In the genomic region with DNA sequence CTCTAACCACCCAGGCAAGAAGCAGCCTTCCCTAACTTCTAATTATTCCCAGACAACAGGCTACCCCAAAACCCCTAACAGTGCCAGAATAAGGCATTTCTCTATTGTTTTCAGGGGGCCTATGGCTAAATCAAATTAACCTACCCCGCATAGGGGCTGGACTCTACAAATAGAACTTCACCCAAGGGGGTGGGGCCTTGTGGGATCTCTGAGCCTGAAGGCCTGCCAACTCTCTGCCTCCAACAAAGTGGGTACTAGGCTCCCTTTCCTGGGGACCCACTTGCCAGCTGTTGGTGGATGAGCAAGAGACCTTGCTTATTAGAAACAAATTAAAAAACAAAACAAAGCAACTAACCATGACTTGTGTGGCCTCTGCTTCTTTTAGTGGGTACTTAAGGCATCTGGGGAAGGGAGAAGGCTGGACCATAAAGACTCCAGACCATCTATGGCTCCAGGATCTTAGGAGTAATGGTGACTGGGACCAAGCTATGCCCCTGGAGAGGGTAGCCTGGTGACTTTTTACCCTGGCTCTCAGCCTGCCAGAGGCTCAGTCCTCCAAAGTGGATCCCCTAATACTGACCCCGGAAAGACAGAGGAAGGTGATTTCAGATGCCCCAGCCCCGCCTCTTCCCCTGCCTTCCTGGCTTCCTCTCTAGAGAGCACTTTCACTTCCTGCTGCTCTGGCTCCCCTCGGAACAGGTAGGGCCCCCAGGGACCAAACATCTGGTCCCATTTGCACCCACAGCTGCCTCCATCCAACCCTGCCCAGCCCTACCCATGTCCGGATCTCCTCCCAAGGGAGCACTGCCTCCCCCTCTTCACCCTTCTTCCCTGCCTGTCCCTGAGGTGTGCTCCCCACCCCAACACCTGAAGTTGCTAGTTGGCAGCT, we compare ENCODE assay signal across 10 mouse cellular contexts. TPM values are rescaled to one million over a fixed set of nuclear protein-coding genes. Genes with fewer than 3 reads are reported as not detected.
DNase-seq lines count a peak whose midpoint lies in the region; ATAC-seq lines count a peak whose summit lies in the region.
"Had no signal": no experiment of that assay in that cellular context is flagged by ENCODE, and none has a peak within 500 bp of the region (broad histone marks: within the 10 kb centered on the region; RNA-seq: fewer than 3 reads in every experiment).

A gene (plus strand): TSS at position 663 of the 889 bp plus-strand sequence.

- no peak within 1 kb of the TSS for H3K4me2 ChIP-seq in kidney, embryonic 16.5 days (replicated peaks; ENCODE audit: low read depth, low read length)
- no peak within 1 kb of the TSS for H3K4me2 ChIP-seq in intestine, embryonic 14.5 days (ENCODE audit: low read length)
- H3K4me2 ChIP-seq in neural tube, embryonic 15.5 days, result no peak within 1 kb of the TSS

- H3K9me3 ChIP-seq in kidney, embryonic 16.5 days (ENCODE audit: low read length), result no peaks in the 10 kb centered on the region
- no peaks in the 10 kb centered on the region for H3K9me3 ChIP-seq in intestine, embryonic 14.5 days (ENCODE audit: control insufficient read depth, low read length)
- no peaks in the 10 kb centered on the region for H3K9me3 ChIP-seq in neural tube, embryonic 15.5 days (replicated peaks)

- peaks cover 5% of the 10 kb centered on the region; the same call in 1 of the 2 replicates for H3K36me3 ChIP-seq in kidney, embryonic 16.5 days (ENCODE audit: insufficient read depth, low read length)
- H3K36me3 ChIP-seq in intestine, embryonic 14.5 days (ENCODE audit: control insufficient read depth, insufficient read depth, low read length), result peaks cover 11% of the 10 kb centered on the region; the same call in 1 of the 2 replicates
- peaks cover 32% of the 10 kb centered on the region for H3K36me3 ChIP-seq in neural tube, embryonic 15.5 days

- no peak within 1 kb of the TSS for H3K9ac ChIP-seq in kidney, embryonic 16.5 days (replicated peaks; ENCODE audit: low read length)
- no peak within 1 kb of the TSS for H3K9ac ChIP-seq in intestine, embryonic 14.5 days (ENCODE audit: low read length)
- no peak within 1 kb of the TSS for H3K9ac ChIP-seq in neural tube, embryonic 15.5 days (replicated peaks)

- H3K27ac ChIP-seq in kidney, embryonic 16.5 days (ENCODE audit: low read length), result peak within 1 kb of the TSS; percentile 31; the same call in 1 of the 2 replicates
- H3K27ac ChIP-seq in intestine, embryonic 14.5 days (ENCODE audit: low read depth), result peak within 1 kb of the TSS; percentile 38; the same call in 1 of the 2 replicates
- H3K27ac ChIP-seq in neural tube, embryonic 15.5 days (replicated peaks), result no peak within 1 kb of the TSS

- no peak for DNase-seq in kidney, postnatal 10 days
- DNase-seq in intestine, embryonic 14.5 days (ENCODE audit: low spot score), result no peak
- DNase-seq in thymus, postnatal 25 days, result peak; percentile 81
- no peak for DNase-seq in adipocyte (ENCODE audit: low spot score)
- DNase-seq in frontal cortex, postnatal 36 days (ENCODE audit: low spot score in 2 of 2), result no peak
- DNase-seq: kidney, postnatal 4 days had no signal

- no peak within 1 kb of the TSS for H3K4me3 ChIP-seq in kidney, embryonic 16.5 days (ENCODE audit: low read length)
- H3K4me3 ChIP-seq in intestine, embryonic 14.5 days (ENCODE audit: low read depth, low read length), result no peak within 1 kb of the TSS
- H3K4me3 ChIP-seq in neural tube, embryonic 15.5 days (replicated peaks), result no peak within 1 kb of the TSS

- H3K4me1 ChIP-seq in kidney, embryonic 16.5 days (ENCODE audit: insufficient read depth, low read length), result peaks cover 8% of the 10 kb centered on the region
- H3K4me1 ChIP-seq in intestine, embryonic 14.5 days (replicated peaks; ENCODE audit: control insufficient read depth, insufficient read depth, low read length), result peaks cover 18% of the 10 kb centered on the region
- no peaks in the 10 kb centered on the region for H3K4me1 ChIP-seq in neural tube, embryonic 15.5 days

- 56% methylated on average over 5 of the region's 5 CpGs for WGBS in kidney, embryonic 16.5 days
- 52% methylated on average over 5 of the region's 5 CpGs for WGBS in intestine, embryonic 14.5 days
- WGBS in neural tube, embryonic 15.5 days, result 71% methylated on average over 5 of the region's 5 CpGs

- no peak for ATAC-seq in kidney, embryonic 16.5 days (ENCODE audit: low FRiP score, low TSS enrichment)
- no peak for ATAC-seq in intestine, embryonic 14.5 days (replicated peaks; ENCODE audit: low FRiP score, low TSS enrichment, low read depth)
- peak; percentile 58; the same call in 1 of the 2 replicates for ATAC-seq in megakaryocyte progenitor cell, adult 5-6 weeks (replicated peaks; ENCODE audit: poor library complexity)
- ATAC-seq in neural tube, embryonic 15.5 days (ENCODE audit: low FRiP score), result no peak
- ATAC-seq: Patski had no signal

- no peaks in the 10 kb centered on the region for H3K27me3 ChIP-seq in kidney, embryonic 16.5 days (ENCODE audit: insufficient read depth, low read length)
- H3K27me3 ChIP-seq in intestine, embryonic 14.5 days (replicated peaks; ENCODE audit: control insufficient read depth, insufficient read depth, low read length), result no peaks in the 10 kb centered on the region
- no peaks in the 10 kb centered on the region for H3K27me3 ChIP-seq in neural tube, embryonic 15.5 days (replicated peaks)
- H3K27me3 ChIP-seq: Patski had no signal

RNA-seq across cellular contexts. Expression of the gene that starts here (rescaled TPM):
- 7.0 and 7.7 TPM in 2 replicates for polyA plus RNA-seq in kidney, embryonic 16.5 days (2015; fragmentation: Nextera tagmentation; extraction: Ambion mirVana)
- 3.5 and 4.3 TPM in 2 replicates for polyA plus RNA-seq in intestine, embryonic 14.5 days (2014; fragmentation: Nextera tagmentation; extraction: Ambion mirVana)
- 47.6 and 48.3 TPM in 2 replicates for total RNA-seq in megakaryocyte progenitor cell, adult 5-6 weeks (2015)
- 53.9 and 56.3 TPM in 2 replicates for total RNA-seq in megakaryocyte progenitor cell, adult 5-6 weeks (2017)
- polyA plus RNA-seq in neural tube, embryonic 15.5 days (2015; fragmentation: Nextera tagmentation; extraction: Ambion mirVana), result 2.9 and 7.0 TPM in 2 replicates
